Mouse (Mus musculus): ENCODE measurements around the gene Mmp14. TPM values are rescaled to one million over a fixed set of nuclear protein-coding genes. Genes with fewer than 3 reads are reported as not detected.

The Mmp14 gene
- total and polyA plus RNA-seq, 3 experiments, result 19.4 to 29.9 TPM; not detected in 1

DNA sequence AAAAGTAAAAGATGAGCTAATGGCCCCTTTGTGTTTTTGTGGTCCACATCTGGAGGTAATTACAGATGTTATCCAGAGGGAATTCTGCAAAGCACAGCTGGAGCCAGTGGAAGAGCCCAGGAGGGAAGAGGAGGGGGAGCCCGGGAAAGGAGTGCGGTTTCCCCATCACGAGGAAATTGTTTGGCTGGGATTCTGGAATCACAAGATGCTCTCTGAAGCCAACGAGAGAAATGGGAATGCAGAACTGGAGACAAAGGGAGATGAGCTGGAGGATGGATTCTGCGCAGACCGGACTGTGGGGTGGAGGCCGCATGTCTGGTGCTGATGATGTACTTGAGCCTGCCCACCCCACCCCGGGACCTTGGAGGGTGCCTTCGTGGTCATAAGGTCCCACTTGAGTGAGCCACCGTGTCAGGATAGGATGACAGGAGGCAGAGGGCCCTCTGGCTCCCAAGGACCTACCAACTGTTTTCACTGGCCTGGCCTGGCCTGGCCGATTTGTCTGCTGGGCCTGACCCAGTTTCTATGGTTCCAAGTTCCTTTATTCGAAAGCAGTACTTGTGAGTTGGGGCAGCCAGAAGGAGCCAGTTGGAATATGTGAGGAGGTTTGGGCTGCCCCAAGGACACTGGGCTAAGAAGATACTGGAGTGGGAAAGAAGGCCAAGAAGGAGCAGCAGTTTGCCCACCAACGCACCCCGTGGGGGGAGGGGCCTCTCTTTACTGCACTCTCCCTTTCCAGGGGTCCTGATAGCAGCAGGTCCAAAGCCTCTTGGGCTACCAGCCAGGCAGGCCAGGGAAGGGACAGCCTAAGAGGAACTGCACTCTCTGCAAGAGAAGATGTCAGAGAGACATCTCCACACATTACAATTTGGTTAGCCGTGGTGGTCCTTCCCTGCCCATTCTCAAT lies 12.6 kb downstream of the Mmp14 start:
- TF ChIP-seq MYB (IDR thresholded peaks at IDR 0.05; ENCODE audit: low read depth, low read length), result no peak
- 0 out of 2 replicates have a peak, but pooled peaks have one; percentile 45 for TF ChIP-seq ZNF384 (IDR thresholded peaks at IDR 0.05; ENCODE audit: low read depth, low read length)
- peaks cover 7 to 26% of the 10 kb centered on the region in 2 experiments for H3K4me1 ChIP-seq (ENCODE audit: control insufficient read depth in 1 of 2, insufficient read depth in 2 of 2, low read length in 2 of 2)
- no peak for DNase-seq (ENCODE audit: low read depth, low spot score)
- H3K27me3 ChIP-seq (ENCODE audit: control insufficient read depth in 1 of 2, insufficient read depth in 2 of 2, low read length in 2 of 2), result no peaks in the 10 kb centered on the region
- no peaks in the 10 kb centered on the region for H3K79me2 ChIP-seq (ENCODE audit: control insufficient read depth, insufficient read depth, low read length, poor library complexity)
- no peaks in the 10 kb centered on the region for H3K9me3 ChIP-seq (replicated peaks; ENCODE audit: insufficient read depth, low read length)
- H3K27ac ChIP-seq (ENCODE audit: control insufficient read depth, low read depth, low read length), result no peak overlapping the region
- peaks cover 0 to 17% of the 10 kb centered on the region in 2 experiments; a peak in 2 of 4 replicates for H3K36me3 ChIP-seq (ENCODE audit: control insufficient read depth in 1 of 2, insufficient read depth in 2 of 2, low read length in 2 of 2)
- no peak overlapping the region for H3K9ac ChIP-seq (ENCODE audit: control insufficient read depth, low read depth, low read length, poor library complexity, severe bottlenecking)
- H3K4me3 ChIP-seq (ENCODE audit: control insufficient read depth in 1 of 2, insufficient read depth in 1 of 2, low read depth in 2 of 2, low read length in 2 of 2), result no peak overlapping the region

DNA sequence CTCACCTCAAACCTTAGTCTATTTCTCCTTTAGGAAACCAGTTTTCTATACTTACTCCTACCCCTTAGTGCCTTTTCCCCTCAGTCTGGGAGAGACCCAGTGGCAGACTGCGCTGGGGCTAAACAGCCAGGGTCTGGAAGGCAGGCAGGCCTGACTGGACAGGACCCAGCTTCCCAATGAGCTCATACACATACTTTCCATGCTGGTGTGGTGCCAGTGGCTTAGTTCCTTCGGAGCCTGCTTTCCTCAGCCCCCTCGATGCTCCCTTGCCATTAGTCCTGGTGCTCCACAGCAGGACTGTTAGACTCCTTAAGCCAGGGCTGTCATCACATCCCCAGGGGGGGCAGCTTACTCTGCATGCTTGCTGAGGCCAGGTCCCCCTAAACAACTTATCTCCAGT lies 14.1 kb downstream of the Mmp14 start:
- no peak overlapping the region for H3K27ac ChIP-seq (ENCODE audit: control insufficient read depth, low read depth, low read length)
- H3K27me3 ChIP-seq (ENCODE audit: control insufficient read depth in 1 of 2, insufficient read depth in 2 of 2, low read length in 2 of 2), result no peaks in the 10 kb centered on the region
- TF ChIP-seq EP300 (IDR thresholded peaks at IDR 0.05; ENCODE audit: low read depth in 1 of 2, low read length in 2 of 2) (peak in 1 of 2 experiments; percentile 39; a peak in 1 of 4 replicates), SIN3A (IDR thresholded peaks at IDR 0.05; ENCODE audit: low read length) (peak; percentile 14; the same call in 1 of the 2 replicates), MXI1 (IDR thresholded peaks at IDR 0.05; ENCODE audit: low read depth, low read length) (no peak)
- no peaks in the 10 kb centered on the region for H3K9me3 ChIP-seq (replicated peaks; ENCODE audit: insufficient read depth, low read length)
- no peaks in the 10 kb centered on the region for H3K79me2 ChIP-seq (ENCODE audit: control insufficient read depth, insufficient read depth, low read length, poor library complexity)
- DNase-seq (ENCODE audit: low read depth, low spot score), result peak; percentile 34
- H3K4me3 ChIP-seq (ENCODE audit: control insufficient read depth in 1 of 2, insufficient read depth in 1 of 2, low read depth in 2 of 2, low read length in 2 of 2), result no peak overlapping the region
- no peak overlapping the region; the same call in 1 of the 2 replicates for H3K9ac ChIP-seq (ENCODE audit: control insufficient read depth, low read depth, low read length, poor library complexity, severe bottlenecking)
- H3K4me1 ChIP-seq (ENCODE audit: control insufficient read depth in 1 of 2, insufficient read depth in 2 of 2, low read length in 2 of 2), result peaks cover 9 to 26% of the 10 kb centered on the region in 2 experiments
- peaks cover 0 to 17% of the 10 kb centered on the region in 2 experiments; a peak in 2 of 4 replicates for H3K36me3 ChIP-seq (ENCODE audit: control insufficient read depth in 1 of 2, insufficient read depth in 2 of 2, low read length in 2 of 2)

DNA sequence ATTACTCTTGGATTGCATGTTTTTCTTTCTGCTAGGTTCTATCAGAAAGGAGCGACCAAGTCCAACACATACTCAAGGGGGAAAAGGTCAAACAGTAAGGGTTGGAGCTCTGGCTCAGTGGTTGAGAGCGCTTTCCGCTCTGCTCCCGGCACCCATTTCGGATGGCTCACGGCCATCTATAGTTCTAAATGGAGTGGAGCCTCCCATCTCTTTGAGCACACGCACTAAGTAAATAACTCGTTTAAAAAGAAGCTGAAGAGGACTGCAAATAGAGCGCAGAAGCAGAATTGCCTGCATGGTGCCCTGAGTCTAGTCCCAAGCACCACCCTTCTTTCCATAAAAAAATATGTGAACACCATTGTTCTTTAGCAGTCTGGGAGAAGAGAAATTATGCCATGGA lies 22.2 kb downstream of the Mmp14 start:
- peaks cover 0 to 6% of the 10 kb centered on the region in 2 experiments; a peak in 2 of 4 replicates for H3K36me3 ChIP-seq (ENCODE audit: control insufficient read depth in 1 of 2, insufficient read depth in 2 of 2, low read length in 2 of 2)
- no peak overlapping the region for H3K27ac ChIP-seq (ENCODE audit: control insufficient read depth, low read depth, low read length)
- no peak for DNase-seq (ENCODE audit: low read depth, low spot score)
- no peak overlapping the region for H3K4me3 ChIP-seq (ENCODE audit: control insufficient read depth in 1 of 2, insufficient read depth in 1 of 2, low read depth in 2 of 2, low read length in 2 of 2)
- no peaks in the 10 kb centered on the region for H3K79me2 ChIP-seq (ENCODE audit: control insufficient read depth, insufficient read depth, low read length, poor library complexity)
- no peaks in the 10 kb centered on the region for H3K27me3 ChIP-seq (ENCODE audit: control insufficient read depth in 1 of 2, insufficient read depth in 2 of 2, low read length in 2 of 2)
- H3K4me1 ChIP-seq (ENCODE audit: control insufficient read depth in 1 of 2, insufficient read depth in 2 of 2, low read length in 2 of 2), result peaks cover 2 to 10% of the 10 kb centered on the region in 2 experiments
- no peaks in the 10 kb centered on the region for H3K9me3 ChIP-seq (replicated peaks; ENCODE audit: insufficient read depth, low read length)
- no peak overlapping the region for H3K9ac ChIP-seq (ENCODE audit: control insufficient read depth, low read depth, low read length, poor library complexity, severe bottlenecking)
- no peak for TF ChIP-seq POLR2AphosphoS2 (IDR thresholded peaks at IDR 0.05; ENCODE audit: low read length)
- no peak for TF ChIP-seq GABPA (IDR thresholded peaks at IDR 0.05; ENCODE audit: low read depth, low read length)
- TF ChIP-seq ZMIZ1 (IDR thresholded peaks at IDR 0.05; ENCODE audit: low read depth, low read length), result no peak
- TF ChIP-seq HCFC1 (IDR thresholded peaks at IDR 0.05; ENCODE audit: low read depth, low read length), result no peak
- TF ChIP-seq RAD21 (IDR thresholded peaks at IDR 0.05; ENCODE audit: low read depth, low read length), result no peak
- TF ChIP-seq GATA1 (IDR thresholded peaks at IDR 0.05; ENCODE audit: low read depth, low read length), result no peak
- no peak for TF ChIP-seq E2F4 (IDR thresholded peaks at IDR 0.05; ENCODE audit: borderline replicate concordance, low read depth, low read length)
- no peak for TF ChIP-seq TAL1 (IDR thresholded peaks at IDR 0.05; ENCODE audit: low read length)
- no peak for TF ChIP-seq EP300 (IDR thresholded peaks at IDR 0.05; ENCODE audit: low read depth in 1 of 2, low read length in 2 of 2)
- TF ChIP-seq BHLHE40 (IDR thresholded peaks at IDR 0.05; ENCODE audit: borderline replicate concordance, low read depth, low read length), result no peak
- TF ChIP-seq MXI1 (IDR thresholded peaks at IDR 0.05; ENCODE audit: low read depth, low read length), result no peak
- TF ChIP-seq MAFK (IDR thresholded peaks at IDR 0.05; ENCODE audit: borderline replicate concordance, low read depth, low read length), result no peak
- TF ChIP-seq SMC3 (IDR thresholded peaks at IDR 0.05; ENCODE audit: low read depth, low read length), result no peak
- no peak for TF ChIP-seq USF2 (IDR thresholded peaks at IDR 0.05; ENCODE audit: borderline replicate concordance in 1 of 2, insufficient read depth in 1 of 2, low read depth in 1 of 2, low read length in 2 of 2)
- no peak for TF ChIP-seq JUND (IDR thresholded peaks at IDR 0.05; ENCODE audit: low read depth, low read length)
- no peak for TF ChIP-seq NRF1 (IDR thresholded peaks at IDR 0.05; ENCODE audit: insufficient read depth, low read depth, low read length, poor library complexity, severe bottlenecking)
- no peak for TF ChIP-seq CTCF (IDR thresholded peaks at IDR 0.05 in 2 of 3, conservative IDR thresholded peaks at IDR 0.05 in 1 of 3; ENCODE audit: control insufficient read depth in 1 of 3, insufficient read depth in 1 of 3, low read depth in 2 of 3, low read length in 3 of 3, poor library complexity in 1 of 3, severe bottlenecking in 1 of 3)
- no peak for TF ChIP-seq ZNF384 (IDR thresholded peaks at IDR 0.05; ENCODE audit: low read depth, low read length)
- no peak for TF ChIP-seq MAX (IDR thresholded peaks at IDR 0.05; ENCODE audit: low read length)
